Mouse (Mus musculus): ENCODE results near the gene Foxn3. TPM values are rescaled to one million over a fixed set of nuclear protein-coding genes. Genes with fewer than 3 reads are reported as not detected.

The Foxn3 gene
- polyA plus RNA-seq, 1 experiment from 2014 or later, result 111 TPM

- Histone ChIP-seq H3K36me3 (no peaks in the 10 kb centered on the region), H3K4me3 (no peak overlapping the region), H3K9ac (no peak overlapping the region), H3K4me1 (peaks cover 43% of the 10 kb centered on the region), H3K9me3 (no peaks in the 10 kb centered on the region), H3K27me3 (no peaks in the 10 kb centered on the region), H3K27ac (no peak overlapping the region), H3K4me2 (no peak overlapping the region)
- no peak for ATAC-seq (ENCODE audit: insufficient number of reproducible peaks, insufficient read depth, low FRiP score, low TSS enrichment, low read depth)
- WGBS, result 89% methylated on average over 8 of the region's 8 CpGs
Observed at GRCm38 (mm10) chr12:99256997-99257396, 306.4 kb downstream of the Foxn3 start.

GRCm38 (mm10) chr12:99256463-99256862, 306.9 kb downstream of the Foxn3 start:
- Histone ChIP-seq H3K27me3 (no peaks in the 10 kb centered on the region), H3K4me2 (no peak overlapping the region), H3K4me3 (no peak overlapping the region), H3K36me3 (no peaks in the 10 kb centered on the region), H3K27ac (no peak overlapping the region), H3K9ac (no peak overlapping the region), H3K4me1 (peaks cover 43% of the 10 kb centered on the region), H3K9me3 (no peaks in the 10 kb centered on the region)
- ATAC-seq (ENCODE audit: insufficient number of reproducible peaks, insufficient read depth, low FRiP score, low TSS enrichment, low read depth), result no peak
- 93% methylated on average over 5 of the region's 5 CpGs for WGBS

DNA sequence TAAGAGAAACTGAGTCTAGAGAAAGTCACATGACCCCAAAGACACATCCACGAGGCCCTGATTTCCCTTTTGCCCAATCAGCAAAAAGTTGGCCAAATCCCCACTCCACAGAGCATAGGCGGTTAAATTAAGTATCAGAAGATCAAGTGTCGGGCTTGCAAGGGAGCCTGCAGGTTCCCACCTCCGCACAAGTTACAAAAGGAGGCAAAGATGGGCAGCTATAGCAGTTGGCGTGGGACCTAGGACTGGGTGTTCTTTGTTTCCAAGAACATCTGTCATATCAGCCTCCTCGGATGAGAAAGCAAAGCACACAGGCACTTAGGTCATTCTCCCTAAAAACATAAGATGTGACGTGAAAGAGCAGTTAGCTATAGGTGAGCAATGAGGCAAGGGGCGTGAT, 308.9 kb downstream of the Foxn3 start:
- WGBS, result 77% methylated on average over 8 of the region's 8 CpGs

DNA sequence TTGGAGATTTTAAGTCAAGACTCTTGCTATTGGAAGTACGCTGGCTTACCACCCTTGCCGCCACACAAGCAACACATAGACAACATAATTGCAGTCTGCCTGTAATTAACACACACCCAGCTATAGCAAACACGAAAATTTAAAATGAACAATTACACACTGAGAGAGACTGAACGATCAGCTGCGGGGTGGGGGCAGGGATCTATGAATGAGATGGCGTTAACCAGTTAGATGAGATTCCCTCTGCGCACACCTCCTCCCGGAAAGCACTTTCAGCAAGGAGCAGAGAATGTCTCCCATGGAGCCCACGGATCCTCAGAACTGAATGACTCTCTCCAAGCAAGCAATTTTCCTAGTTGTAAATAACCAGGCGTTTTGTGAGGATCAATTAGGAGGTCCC, 309.8 kb downstream of the Foxn3 start:
- ATAC-seq (ENCODE audit: insufficient number of reproducible peaks, insufficient read depth, low FRiP score, low TSS enrichment, low read depth), result no peak
- WGBS, result 76% methylated on average over 10 of the region's 10 CpGs
- H3K27me3 ChIP-seq, result no peaks in the 10 kb centered on the region

More for the DNA sequence above, 308.9 kb downstream of the Foxn3 start:
- H3K4me2 ChIP-seq, result no peak overlapping the region
- no peaks in the 10 kb centered on the region for H3K9me3 ChIP-seq
- peaks cover 33% of the 10 kb centered on the region for H3K4me1 ChIP-seq
- no peak overlapping the region for H3K27ac ChIP-seq
- ATAC-seq (ENCODE audit: insufficient number of reproducible peaks, insufficient read depth, low FRiP score, low TSS enrichment, low read depth), result no peak
- no peak overlapping the region for H3K9ac ChIP-seq
- no peaks in the 10 kb centered on the region for H3K27me3 ChIP-seq
- H3K4me3 ChIP-seq, result no peak overlapping the region
- H3K36me3 ChIP-seq, result no peaks in the 10 kb centered on the region; the same call in 1 of the 2 replicates

GRCm38 (mm10) chr12:99248606-99249005, 314.8 kb downstream of the Foxn3 start:
- no peaks in the 10 kb centered on the region; the same call in 1 of the 2 replicates for H3K36me3 ChIP-seq
- WGBS, result 92% methylated on average over 8 of the region's 8 CpGs
- peaks cover 38% of the 10 kb centered on the region for H3K4me1 ChIP-seq
- ATAC-seq (ENCODE audit: insufficient number of reproducible peaks, insufficient read depth, low FRiP score, low TSS enrichment, low read depth), result no peak
- no peaks in the 10 kb centered on the region for H3K9me3 ChIP-seq
- no peak overlapping the region for H3K4me3 ChIP-seq
- H3K9ac ChIP-seq, result no peak overlapping the region
- H3K4me2 ChIP-seq, result no peak overlapping the region
- H3K27me3 ChIP-seq, result no peaks in the 10 kb centered on the region
- H3K27ac ChIP-seq, result no peak overlapping the region

More for the DNA sequence above, 309.8 kb downstream of the Foxn3 start:
- no peak overlapping the region for H3K4me2 ChIP-seq
- no peaks in the 10 kb centered on the region; the same call in 1 of the 2 replicates for H3K36me3 ChIP-seq
- peaks cover 32% of the 10 kb centered on the region for H3K4me1 ChIP-seq
- no peaks in the 10 kb centered on the region for H3K9me3 ChIP-seq
- H3K27ac ChIP-seq, result no peak overlapping the region
- no peak overlapping the region for H3K4me3 ChIP-seq
- H3K9ac ChIP-seq, result no peak overlapping the region

GRCm38 (mm10) chr12:99247939-99248338, 315.4 kb downstream of the Foxn3 start:
- Histone ChIP-seq H3K9ac (no peak overlapping the region), H3K4me2 (no peak overlapping the region), H3K4me3 (no peak overlapping the region), H3K36me3 (no peaks in the 10 kb centered on the region; the same call in 1 of the 2 replicates), H3K4me1 (peaks cover 32% of the 10 kb centered on the region), H3K9me3 (no peaks in the 10 kb centered on the region), H3K27ac (peak overlapping the region; percentile 29; the same call in 1 of the 2 replicates), H3K27me3 (no peaks in the 10 kb centered on the region)
- ATAC-seq (ENCODE audit: insufficient number of reproducible peaks, insufficient read depth, low FRiP score, low TSS enrichment, low read depth), result no peak
- 56% methylated on average over 6 of the region's 6 CpGs for WGBS

DNA sequence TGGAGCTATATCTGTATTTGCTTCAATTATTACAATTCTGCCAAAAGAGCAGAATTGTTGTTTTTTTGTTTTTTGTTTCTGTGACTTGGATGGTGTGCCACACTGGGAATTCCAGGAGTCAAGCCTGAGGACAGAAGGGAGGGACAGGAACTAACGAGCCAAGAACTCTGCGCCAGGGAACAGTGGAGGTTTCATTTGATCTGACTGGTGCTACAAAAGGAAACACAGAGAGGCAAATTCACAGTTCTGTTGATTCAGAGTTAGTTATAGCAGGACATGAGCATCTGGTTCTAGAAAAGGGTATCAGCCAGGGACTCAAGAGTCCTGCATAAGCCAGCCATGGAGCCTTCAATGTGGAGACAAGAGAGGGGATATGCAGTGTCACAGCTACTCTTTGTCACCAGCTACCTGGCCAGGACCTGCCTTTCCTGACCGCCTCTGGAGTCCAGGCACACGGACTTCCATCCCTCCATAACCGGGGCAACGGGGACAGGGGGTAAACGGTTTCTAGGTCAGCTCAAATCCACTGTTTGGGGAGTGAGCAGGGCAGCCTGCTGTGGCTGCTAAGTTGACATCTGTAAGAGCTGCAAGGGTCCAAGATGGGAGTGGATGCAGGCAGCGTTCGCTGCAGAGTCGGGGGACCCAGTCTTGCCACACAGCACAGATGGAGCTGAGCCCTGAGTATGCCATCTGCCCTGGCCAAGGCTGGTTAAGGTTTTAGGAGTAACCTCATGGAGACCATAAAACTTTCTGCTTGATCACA, 316.2 kb downstream of the Foxn3 start:
- 81% methylated on average over 10 of the region's 10 CpGs for WGBS

DNA sequence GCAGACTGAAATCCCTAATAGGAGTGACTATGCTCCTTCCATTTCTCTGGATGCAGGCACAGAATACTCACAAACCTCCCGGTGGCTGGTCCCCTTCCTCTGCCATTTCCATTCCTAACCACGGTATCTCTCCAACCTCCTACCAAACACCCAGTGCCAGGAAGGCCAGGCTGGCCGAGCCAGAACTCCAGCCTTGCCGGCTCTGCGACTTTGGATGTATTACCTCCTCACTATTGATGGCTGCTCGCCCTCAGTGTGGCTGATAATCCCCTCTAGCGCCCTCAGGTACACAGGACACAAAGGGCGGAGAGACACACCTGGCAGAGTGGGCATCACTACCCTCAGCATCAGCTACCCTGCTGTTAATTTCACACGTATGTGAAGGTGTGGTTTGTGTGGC, 318.7 kb downstream of the Foxn3 start:
- Histone ChIP-seq H3K4me3 (no peak overlapping the region), H3K27me3 (no peaks in the 10 kb centered on the region), H3K9me3 (no peaks in the 10 kb centered on the region), H3K9ac (no peak overlapping the region), H3K4me2 (no peak overlapping the region), H3K4me1 (peaks cover 42% of the 10 kb centered on the region), H3K36me3 (no peaks in the 10 kb centered on the region), H3K27ac (no peak overlapping the region)
- WGBS, result 89% methylated on average over 9 of the region's 9 CpGs
- no peak for ATAC-seq (ENCODE audit: insufficient number of reproducible peaks, insufficient read depth, low FRiP score, low TSS enrichment, low read depth)

More for the DNA sequence above, 316.2 kb downstream of the Foxn3 start:
- Histone ChIP-seq H3K36me3 (no peaks in the 10 kb centered on the region; the same call in 1 of the 2 replicates), H3K9me3 (no peaks in the 10 kb centered on the region), H3K27ac (peak overlapping the region; percentile 29; the same call in 1 of the 2 replicates), H3K27me3 (no peaks in the 10 kb centered on the region), H3K4me3 (no peak overlapping the region), H3K9ac (no peak overlapping the region), H3K4me2 (no peak overlapping the region), H3K4me1 (peaks cover 30% of the 10 kb centered on the region)
- no peak for ATAC-seq (ENCODE audit: insufficient number of reproducible peaks, insufficient read depth, low FRiP score, low TSS enrichment, low read depth)

DNA sequence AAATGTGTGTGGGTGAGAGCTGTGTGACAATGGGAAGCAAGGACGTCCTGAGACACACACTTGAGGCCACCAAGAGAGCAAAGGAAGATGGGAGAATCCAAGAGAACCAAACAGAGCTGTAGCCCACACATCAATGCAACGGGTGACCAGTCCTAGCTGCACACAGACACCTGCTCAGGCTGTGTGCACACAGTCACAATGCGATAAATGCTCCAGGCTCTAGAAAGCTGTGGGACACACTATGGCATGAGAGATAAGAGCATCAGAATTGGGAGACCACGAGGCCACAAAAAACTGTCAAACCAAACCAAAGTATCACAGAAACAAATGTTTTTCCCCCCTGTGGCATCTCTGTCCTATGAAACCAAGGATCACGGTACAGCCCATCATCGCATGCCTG, 319.1 kb downstream of the Foxn3 start:
- no peak overlapping the region for H3K4me3 ChIP-seq
- peaks cover 42% of the 10 kb centered on the region for H3K4me1 ChIP-seq
- no peak overlapping the region for H3K27ac ChIP-seq
- H3K9me3 ChIP-seq, result no peaks in the 10 kb centered on the region
- H3K9ac ChIP-seq, result no peak overlapping the region
- no peaks in the 10 kb centered on the region for H3K27me3 ChIP-seq
- WGBS, result 90% methylated on average over 6 of the region's 6 CpGs
- H3K4me2 ChIP-seq, result no peak overlapping the region
- no peaks in the 10 kb centered on the region for H3K36me3 ChIP-seq
- no peak for ATAC-seq (ENCODE audit: insufficient number of reproducible peaks, insufficient read depth, low FRiP score, low TSS enrichment, low read depth)

DNA sequence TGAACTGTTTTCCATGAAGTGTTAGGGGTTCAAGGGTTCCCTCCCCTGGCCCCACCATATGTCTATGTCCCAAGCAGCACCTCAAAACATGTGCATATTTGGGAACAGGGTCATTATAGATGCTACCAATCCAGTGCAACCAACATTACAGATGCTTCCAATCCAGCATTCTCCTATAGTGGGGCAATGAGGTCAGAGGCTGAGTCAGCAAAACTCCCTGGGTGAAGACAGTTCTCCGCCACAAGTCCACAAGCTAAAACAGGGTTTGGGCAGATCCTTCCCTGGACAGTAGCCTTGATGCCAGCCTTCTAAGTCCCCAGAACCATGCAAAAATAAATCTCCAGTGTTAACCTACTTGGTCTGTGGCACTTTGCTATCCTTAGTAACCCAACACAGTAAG, 320.1 kb downstream of the Foxn3 start:
- Histone ChIP-seq H3K27ac (no peak overlapping the region), H3K27me3 (no peaks in the 10 kb centered on the region), H3K4me3 (no peak overlapping the region), H3K9ac (no peak overlapping the region), H3K36me3 (no peaks in the 10 kb centered on the region), H3K4me2 (no peak overlapping the region), H3K4me1 (peaks cover 41% of the 10 kb centered on the region), H3K9me3 (no peaks in the 10 kb centered on the region)
- ATAC-seq (ENCODE audit: insufficient number of reproducible peaks, insufficient read depth, low FRiP score, low TSS enrichment, low read depth), result no peak
- WGBS, result 97% methylated on average over 1 of the region's 1 CpGs

DNA sequence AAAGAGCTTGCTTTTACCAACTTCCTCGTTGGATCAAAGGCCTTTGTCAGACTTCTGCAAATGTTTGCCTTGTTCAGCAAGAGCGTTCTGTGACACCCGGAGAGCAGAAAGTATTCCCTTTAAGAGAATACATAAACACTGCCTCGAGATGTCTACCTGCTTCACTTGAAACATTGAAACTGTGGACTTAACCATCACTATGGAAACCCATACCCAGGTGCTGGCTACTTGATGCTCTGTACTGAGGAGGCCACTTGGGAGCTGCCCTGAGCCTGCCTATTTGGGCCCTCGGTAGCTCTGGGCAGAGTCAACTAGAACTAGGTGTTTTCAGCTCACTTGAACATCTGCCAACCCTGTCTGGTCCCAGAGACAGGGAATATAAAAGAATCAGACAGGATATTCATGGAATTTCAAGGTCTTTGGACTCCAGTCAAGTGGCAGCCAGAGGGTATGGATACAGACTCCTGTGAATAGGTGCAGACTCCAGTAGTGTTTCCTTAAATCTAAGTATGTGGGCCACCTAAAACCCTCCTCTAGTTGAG, 323.1 kb downstream of the Foxn3 start:
- no peak overlapping the region for H3K4me2 ChIP-seq
- H3K27ac ChIP-seq, result peak overlapping the region; percentile 55; the same call in 1 of the 2 replicates
- no peak for ATAC-seq (ENCODE audit: insufficient number of reproducible peaks, insufficient read depth, low FRiP score, low TSS enrichment, low read depth)
- H3K9ac ChIP-seq, result no peak overlapping the region
- WGBS, result 64% methylated on average over 5 of the region's 5 CpGs
- no peaks in the 10 kb centered on the region for H3K27me3 ChIP-seq
- H3K36me3 ChIP-seq, result no peaks in the 10 kb centered on the region
- no peak overlapping the region for H3K4me3 ChIP-seq
- peaks cover 51% of the 10 kb centered on the region for H3K4me1 ChIP-seq
- no peaks in the 10 kb centered on the region for H3K9me3 ChIP-seq

DNA sequence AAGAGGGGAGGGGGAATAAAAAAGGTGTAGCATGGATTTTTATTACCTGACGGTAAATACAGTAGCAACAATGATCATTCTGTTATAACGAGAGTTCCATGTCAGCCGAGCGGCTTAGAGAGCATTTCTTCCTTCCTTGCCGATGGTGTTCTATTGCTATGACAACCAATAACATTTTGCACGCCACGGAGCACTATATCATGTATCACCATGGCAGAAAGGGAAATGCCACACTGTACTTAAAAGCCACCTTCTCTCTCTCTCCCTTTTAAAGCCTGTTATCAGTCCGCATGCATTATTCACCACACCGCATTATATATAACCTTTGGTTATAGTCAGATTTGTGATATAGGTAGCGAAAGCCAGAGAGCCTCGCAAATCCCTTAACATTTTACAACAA, 323.6 kb downstream of the Foxn3 start:
- Histone ChIP-seq H3K4me2 (no peak overlapping the region), H3K36me3 (no peaks in the 10 kb centered on the region), H3K9me3 (no peaks in the 10 kb centered on the region), H3K27me3 (no peaks in the 10 kb centered on the region), H3K4me3 (no peak overlapping the region), H3K4me1 (peaks cover 56% of the 10 kb centered on the region), H3K27ac (no peak overlapping the region), H3K9ac (no peak overlapping the region)
- 0 out of 2 replicates have a peak, but pooled peaks have one; percentile 44 for ATAC-seq (ENCODE audit: insufficient number of reproducible peaks, insufficient read depth, low FRiP score, low TSS enrichment, low read depth)
- WGBS, result 57% methylated on average over 11 of the region's 11 CpGs
